ENCODE assay signal across 12 mouse cellular contexts in the genomic region with DNA sequence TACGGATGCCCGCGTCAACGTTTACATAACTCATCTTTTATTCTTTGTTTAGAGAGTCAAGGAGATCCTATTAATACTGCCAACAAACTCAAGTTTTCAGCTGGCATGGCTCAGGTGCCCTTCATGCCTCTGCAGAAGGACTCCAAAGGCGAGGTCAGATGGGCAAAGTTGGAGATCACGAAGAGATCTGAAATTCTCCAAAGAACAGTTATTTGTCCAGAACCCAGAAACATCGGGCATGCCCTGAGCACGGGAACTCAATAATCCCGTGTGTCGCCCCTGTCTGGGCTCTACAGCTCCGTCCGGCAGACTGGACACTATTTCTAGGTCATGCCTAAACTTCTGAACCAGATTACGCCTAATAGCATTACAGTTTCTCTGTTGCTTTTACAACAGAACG.
"Had no signal": no experiment of that assay in that cellular context is flagged by ENCODE, and none has a peak within 500 bp of the region (broad histone marks: within the 10 kb centered on the region; RNA-seq: fewer than 3 reads in every experiment).

No protein-coding gene starts in this region.

- H3K4me2 ChIP-seq: limb, embryonic 12.5 days; limb, embryonic 15.5 days; liver, embryonic 11.5 days; stomach, embryonic 15.5 days had no signal

- ATAC-seq: liver, postnatal 0 days; lung, postnatal 0 days had no signal

- H3K9me3 ChIP-seq: limb, embryonic 12.5 days; limb, embryonic 15.5 days; stomach, embryonic 15.5 days had no signal

- H3K4me3 ChIP-seq: limb, embryonic 12.5 days; limb, embryonic 15.5 days; stomach, embryonic 15.5 days had no signal

- H3K36me3 ChIP-seq: limb, embryonic 12.5 days; limb, embryonic 15.5 days; stomach, embryonic 15.5 days had no signal

- DNase-seq: left cerebral cortex, postnatal 4 days; right cerebral cortex, postnatal 25 days; spleen, adult 18-20 months had no signal

- H3K27me3 ChIP-seq: limb, embryonic 15.5 days; stomach, embryonic 15.5 days had no signal

- H3K9ac ChIP-seq: limb, embryonic 12.5 days; limb, embryonic 15.5 days; liver, embryonic 14.5 days; liver, postnatal 0 days; lung, embryonic 14.5 days; stomach, embryonic 15.5 days had no signal

- H3K27ac ChIP-seq: limb, embryonic 12.5 days; limb, embryonic 15.5 days; liver, embryonic 14.5 days; macrophage; stomach, embryonic 15.5 days had no signal
